Mouse (Mus musculus) frontal cortex, postnatal 25 days (tissue): ENCODE data around the gene Rab40b.
"Not testable (repeated sequence)": the region's sequence is repeated elsewhere in the genome, so short reads cannot be mapped to it uniquely, and the experiment has no call there.

Experiments
- DNase-seq, 2 experiments: peaks; one replicate each; pipeline ENCODE4 v3.0.0; 2022; ENCODE audit warnings: low spot score in 2 of 2

The Rab40b gene

GRCm38 (mm10) chr11:121368731-121369130, 19.3 kb downstream of the Rab40b start:
- no peak for DNase-seq

GRCm38 (mm10) chr11:121367170-121367707, 20.8 kb downstream of the Rab40b start:
- no peak for DNase-seq

GRCm38 (mm10) chr11:121362212-121362611, 25.8 kb downstream of the Rab40b start:
- DNase-seq: no peak

- DNase-seq: peak; percentile 96 to 98
These were observed 33.9 kb downstream of the Rab40b start, which contains the start of gene Wdr45b for GRCm38 (mm10) chr11:121354091-121354707. TSS of gene Wdr45b (minus strand) at chr11:121354445.

GRCm38 (mm10) chr11:121353326-121354090, 34.5 kb downstream of the Rab40b start:
- DNase-seq: no peak

GRCm38 (mm10) chr11:121348727-121349126, 39.3 kb downstream of the Rab40b start:
- DNase-seq: not testable (repeated sequence)

GRCm38 (mm10) chr11:121348166-121348565, 39.9 kb downstream of the Rab40b start:
- DNase-seq: no peak

- DNase-seq: no peak
These were observed 41.0 kb downstream of the Rab40b start for GRCm38 (mm10) chr11:121347036-121347435.

- not testable (repeated sequence) for DNase-seq
These were observed 45.6 kb downstream of the Rab40b start for GRCm38 (mm10) chr11:121342423-121342822.

- DNase-seq: no peak
These were observed 47.8 kb downstream of the Rab40b start for GRCm38 (mm10) chr11:121340287-121340686.

GRCm38 (mm10) chr11:121339647-121340046, 48.4 kb downstream of the Rab40b start:
- DNase-seq: no peak

GRCm38 (mm10) chr11:121331641-121332040, 56.4 kb downstream of the Rab40b start:
- no peak for DNase-seq

- DNase-seq: no peak
These were observed 59.4 kb downstream of the Rab40b start for GRCm38 (mm10) chr11:121328619-121329018.

- no peak for DNase-seq
These were observed 59.8 kb downstream of the Rab40b start for GRCm38 (mm10) chr11:121328206-121328605.

GRCm38 (mm10) chr11:121326681-121327080, 61.4 kb downstream of the Rab40b start:
- DNase-seq: no peak

- no peak for DNase-seq
These were observed 62.0 kb downstream of the Rab40b start for GRCm38 (mm10) chr11:121326034-121326433.

- not testable (repeated sequence) for DNase-seq
These were observed 80.3 kb downstream of the Rab40b start for GRCm38 (mm10) chr11:121307712-121308111.

- peak in 1 of 2 experiments; percentile 41 for DNase-seq
These were observed 81.4 kb downstream of the Rab40b start for GRCm38 (mm10) chr11:121306608-121307007.
